Mouse (Mus musculus) kidney, postnatal 0 days (tissue): ENCODE measurements around the gene Kcna7. TPM values are rescaled to one million over a fixed set of nuclear protein-coding genes. Genes with fewer than 3 reads are reported as not detected.

Experiments
- ATAC-seq: fragments of 200-750 bp; cut with Nextera tagmentation; replicated peaks from 2 replicates; pipeline ENCODE4 v1.8.0; 2017; ENCODE audit warnings: low read depth, moderate number of reproducible peaks, moderate TSS enrichment, moderate library complexity; ENCODE audit not compliant: low FRiP score
- DNase-seq: peaks from one replicate; pipeline ENCODE4 v3.0.0-alpha.2; 2016; ENCODE audit warnings: low spot score
- H3K27ac ChIP-seq: fragments of 300-500 bp; sonication (generic); 2 replicates; pipeline ENCODE4 v1.5.1; 2014; ENCODE audit warnings: mild to moderate bottlenecking
- H3K27me3 ChIP-seq: fragments of 300-500 bp; sonication (generic); 2 replicates; pipeline ENCODE4 v1.6.1; 2014; ENCODE audit warnings: low read length, mixed read lengths; ENCODE audit not compliant: insufficient read depth
- H3K36me3 ChIP-seq: fragments of 300-500 bp; sonication (generic); 2 replicates; pipeline ENCODE4 v1.6.1; 2014; ENCODE audit warnings: low read length, mixed read lengths; ENCODE audit not compliant: insufficient read depth
- H3K4me1 ChIP-seq: fragments of 300-500 bp; sonication (generic); replicated peaks from 2 replicates; pipeline ENCODE4 v1.6.1; 2014; ENCODE audit warnings: antibody characterized with exemption, low read length, mixed read lengths; ENCODE audit not compliant: insufficient read depth
- H3K4me2 ChIP-seq: fragments of 300-500 bp; sonication (generic); 2 replicates; pipeline ENCODE4 v1.6.1; 2014; ENCODE audit warnings: mild to moderate bottlenecking, low read length, moderate library complexity, mixed read lengths
- H3K4me3 ChIP-seq: fragments of 300-500 bp; sonication (generic); replicated peaks from 2 replicates; pipeline ENCODE4 v1.5.1; 2014; ENCODE audit warnings: low read depth, low read length
- H3K9ac ChIP-seq: fragments of 300-500 bp; sonication (generic); 2 replicates; pipeline ENCODE4 v1.6.1; 2014; ENCODE audit warnings: low read depth, low read length
- H3K9me3 ChIP-seq: fragments of 300-500 bp; sonication (generic); replicated peaks from 2 replicates; pipeline ENCODE4 v1.6.1; 2016; ENCODE audit warnings: low read length, inconsistent platforms, mixed read lengths
- CTCF ChIP-seq: IDR thresholded peaks from 2 replicates; pipeline ENCODE4 v1.5.1; 2016; ENCODE audit warnings: antibody characterized with exemption, low read depth, mild to moderate bottlenecking, moderate library complexity
- WGBS: fragments of 180-500 bp; shearing (Covaris S2); extraction: QIAGEN DNeasy Blood & Tissue Kit; methylation state at CpG from one replicate; pipeline ENCODE4 v1.1.7; 2014; 5-methylcytosine and 5-hydroxymethylcytosine counted together
- polyA plus RNA-seq: library from polyadenylated mRNA; unstranded; fragments of >200 nt; fragmentation: Nextera tagmentation; extraction: Ambion mirVana; gene quantifications from 2 replicates; pipeline ENCODE4 v1.2.1, GENCODE M21; 2015

The Kcna7 gene
- polyA plus RNA-seq, 1 experiment from 2014 or later, result 0.05 TPM

GRCm38 (mm10) chr7:45369022-45369745, 36.3 kb upstream of the Kcna7 start:
- TF ChIP-seq CTCF, result no peak

DNA sequence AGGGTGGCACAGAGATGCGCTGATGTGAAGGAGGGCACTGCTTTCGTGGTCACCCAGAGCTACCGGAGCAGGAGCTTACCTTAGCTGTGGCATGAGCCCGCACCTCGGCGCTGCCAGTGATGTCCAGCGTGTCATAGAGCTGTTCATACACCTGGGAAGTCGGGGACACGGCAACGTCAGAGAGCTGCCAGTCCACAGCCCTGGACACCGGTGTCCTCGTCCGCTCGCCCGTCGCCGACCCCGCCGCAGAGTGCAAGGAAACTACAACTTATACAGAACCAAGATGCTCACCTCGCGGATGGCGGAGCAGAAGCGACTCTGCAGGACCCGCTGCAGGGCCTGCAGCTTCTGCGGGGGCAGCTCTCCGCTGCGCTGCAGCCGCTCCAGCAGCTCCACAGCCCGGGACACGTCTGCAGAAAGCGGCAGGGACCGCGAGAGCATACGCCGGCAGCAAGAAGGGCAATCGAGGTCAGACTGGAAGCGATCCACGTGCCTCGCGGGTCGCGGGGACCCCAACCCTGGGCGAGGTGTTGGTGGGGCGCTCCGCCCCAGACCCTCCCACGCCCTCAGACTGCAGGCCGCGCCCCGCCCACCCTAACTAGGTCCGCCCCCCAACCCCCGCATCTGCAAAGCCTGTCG, 35.5 kb upstream of the Kcna7 start:
- H3K4me2 ChIP-seq, result peak overlapping the region; percentile 82
- peak overlapping the region; percentile 51 for H3K9ac ChIP-seq
- WGBS, result 6% methylated on average over 51 of the region's 52 CpGs
- DNase-seq, result no peak
- 0 out of 2 replicates have a peak, but pooled peaks cover 10% of the 10 kb centered on the region for H3K27me3 ChIP-seq
- H3K4me1 ChIP-seq, result peaks cover 14% of the 10 kb centered on the region
- H3K4me3 ChIP-seq, result peak overlapping the region; percentile 40
- no peaks in the 10 kb centered on the region for H3K9me3 ChIP-seq
- no peak overlapping the region for H3K27ac ChIP-seq
- no peak; the same call in 1 of the 2 replicates for ATAC-seq
- H3K36me3 ChIP-seq, result peaks cover 15% of the 10 kb centered on the region; the same call in 1 of the 2 replicates
- no peak for TF ChIP-seq CTCF

More at GRCm38 (mm10) chr7:45369022-45369745, 36.3 kb upstream of the Kcna7 start:
- peaks cover 14% of the 10 kb centered on the region; the same call in 1 of the 2 replicates for H3K36me3 ChIP-seq
- no peak overlapping the region for H3K4me3 ChIP-seq
- no peaks in the 10 kb centered on the region for H3K9me3 ChIP-seq
- 0 out of 2 replicates have a peak, but pooled peaks cover 10% of the 10 kb centered on the region for H3K27me3 ChIP-seq
- no peak for DNase-seq
- no peak for ATAC-seq
- 71% methylated on average over 16 of the region's 16 CpGs for WGBS
- H3K4me2 ChIP-seq, result no peak overlapping the region
- no peak overlapping the region for H3K9ac ChIP-seq
- H3K27ac ChIP-seq, result no peak overlapping the region
- peaks cover 14% of the 10 kb centered on the region for H3K4me1 ChIP-seq

DNA sequence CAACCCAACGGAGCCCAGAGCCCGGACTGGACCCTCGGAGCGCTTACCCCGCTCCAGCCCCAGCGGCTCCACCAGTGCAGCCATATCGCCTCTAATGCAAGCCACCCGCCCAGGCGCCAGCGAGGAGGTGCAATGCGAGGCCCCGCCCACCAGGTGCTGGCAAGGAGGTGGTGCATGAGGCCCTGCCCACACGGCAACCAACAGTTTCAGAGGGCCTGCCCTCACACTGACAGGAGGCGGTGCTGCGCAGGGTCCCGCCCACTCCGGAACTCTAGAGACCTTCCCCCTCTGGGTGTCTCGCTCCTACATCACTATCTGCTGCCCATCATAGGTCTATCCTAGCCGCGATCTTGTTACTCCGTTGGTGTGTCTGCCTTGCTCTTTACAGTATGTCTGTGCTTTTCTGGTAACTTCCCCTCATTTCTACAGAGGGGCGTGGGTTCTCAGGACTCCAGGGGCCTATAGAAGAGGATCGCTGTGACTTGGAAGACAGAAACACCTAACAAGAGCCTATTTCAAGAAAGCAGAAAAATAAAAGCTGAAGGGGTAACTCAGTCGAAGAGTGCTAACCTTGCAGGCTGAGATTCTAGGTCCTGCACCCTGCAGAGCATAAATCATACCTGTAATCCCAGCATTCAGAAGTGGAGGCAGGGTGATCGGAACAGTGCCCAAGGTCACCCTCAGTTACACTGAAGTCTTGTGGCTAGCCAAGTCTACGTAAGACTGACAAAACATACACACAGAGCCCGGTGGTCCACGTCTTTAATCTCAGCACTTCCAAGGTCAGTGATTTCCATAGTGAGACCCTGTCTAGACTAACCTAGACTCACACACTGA, 34.8 kb upstream of the Kcna7 start, which contains the start of gene Lin7b:
Gene Lin7b, minus strand, starts transcription at position 109 of the 837 bp plus-strand sequence.
- Histone ChIP-seq H3K4me2 (peak within 1 kb of the TSS; percentile 82), H3K4me1 (peaks cover 13% of the 10 kb centered on the region), H3K9ac (peak within 1 kb of the TSS; percentile 51), H3K27me3 (0 out of 2 replicates have a peak, but pooled peaks cover 10% of the 10 kb centered on the region), H3K36me3 (peaks cover 18% of the 10 kb centered on the region), H3K9me3 (no peaks in the 10 kb centered on the region), H3K4me3 (peak within 1 kb of the TSS; percentile 40), H3K27ac (no peak within 1 kb of the TSS)
- DNase-seq, result peak; percentile 93
- TF ChIP-seq CTCF, result peak; percentile 34; the same call in 1 of the 2 replicates
- WGBS, result 8% methylated on average over 28 of the region's 28 CpGs
- ATAC-seq, result peak; percentile 79

DNA sequence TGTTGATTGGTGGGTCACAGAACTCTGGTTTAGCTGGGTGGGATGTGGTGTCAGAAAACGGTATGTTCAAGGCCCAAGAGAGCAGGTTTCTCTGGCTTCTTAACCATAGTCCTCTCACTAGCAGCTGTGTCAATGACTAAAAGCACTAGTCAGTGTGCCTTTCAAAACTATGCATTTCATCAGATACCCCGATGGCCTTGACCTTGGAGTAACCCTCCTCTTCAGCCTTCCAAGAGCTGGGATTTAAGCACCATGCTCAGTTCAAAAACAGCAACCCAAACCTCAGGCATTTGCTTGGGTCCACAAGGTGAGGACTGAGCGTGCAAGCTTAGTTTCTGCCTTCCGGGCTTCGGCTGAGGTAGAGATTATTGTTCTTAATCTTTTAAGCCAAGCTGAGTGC, 33.1 kb upstream of the Kcna7 start:
- Histone ChIP-seq H3K4me3 (no peak overlapping the region), H3K27ac (no peak overlapping the region), H3K4me1 (peaks cover 3% of the 10 kb centered on the region; the same call in 1 of the 2 replicates), H3K27me3 (0 out of 2 replicates have a peak, but pooled peaks cover 10% of the 10 kb centered on the region), H3K4me2 (no peak overlapping the region), H3K9me3 (no peaks in the 10 kb centered on the region), H3K9ac (no peak overlapping the region), H3K36me3 (peaks cover 35% of the 10 kb centered on the region)
- TF ChIP-seq CTCF, result no peak
- no peak for DNase-seq
- 76% methylated on average over 5 of the region's 5 CpGs for WGBS
- no peak for ATAC-seq

- no peak for TF ChIP-seq CTCF
- Histone ChIP-seq H3K4me2 (no peak overlapping the region), H3K4me3 (no peak overlapping the region), H3K27me3 (no peaks in the 10 kb centered on the region), H3K9ac (no peak overlapping the region), H3K27ac (no peak overlapping the region), H3K36me3 (peaks cover 53% of the 10 kb centered on the region), H3K4me1 (no peaks in the 10 kb centered on the region; the same call in 1 of the 2 replicates), H3K9me3 (no peaks in the 10 kb centered on the region)
- no peak for DNase-seq
- 95% methylated on average over 8 of the region's 8 CpGs for whole genome bisulfite sequencing
- ATAC-seq, result no peak
Measured at GRCm38 (mm10) chr7:45374620-45375019, 30.8 kb upstream of the Kcna7 start.

- Histone ChIP-seq H3K27ac (no peak overlapping the region), H3K4me3 (no peak overlapping the region), H3K9me3 (no peaks in the 10 kb centered on the region), H3K9ac (no peak overlapping the region), H3K4me1 (no peaks in the 10 kb centered on the region), H3K27me3 (no peaks in the 10 kb centered on the region), H3K36me3 (peaks cover 67% of the 10 kb centered on the region), H3K4me2 (no peak overlapping the region)
- ATAC-seq (no peak), DNase-seq (no peak)
- TF ChIP-seq CTCF, result no peak
- WGBS, result 86% methylated on average over 1 of the region's 1 CpGs
Measured at GRCm38 (mm10) chr7:45376057-45376456, 29.4 kb upstream of the Kcna7 start.
